Mouse (Mus musculus) splenic B cell, adult 2 months (primary cell): ENCODE measurements around the gene Rtel1.
A peak's percentile ranks its signal among the peaks of the same experiment; 100 is the strongest.

Experiments
- DNase-seq: peaks from one replicate; pipeline ENCODE4 v3.0.0-alpha.2; 2011; ENCODE audit warnings: low read depth, low spot score
- H3K27me3 ChIP-seq: 2 replicates; pipeline ENCODE4 v1.6.1; 2012; ENCODE audit warnings: mild to moderate bottlenecking, low read length, moderate library complexity, mixed read lengths; ENCODE audit not compliant: control insufficient read depth, poor library complexity, insufficient read depth, severe bottlenecking
- H3K36me3 ChIP-seq: 2 replicates; pipeline ENCODE4 v1.6.1; 2012; ENCODE audit warnings: mild to moderate bottlenecking, low read length, moderate library complexity, mixed read lengths; ENCODE audit not compliant: control insufficient read depth, poor library complexity, insufficient read depth, severe bottlenecking

The Rtel1 gene

GRCm38 (mm10) chr2:181307144-181307804 lies 12.3 kb upstream of the Rtel1 start:
- H3K27me3 ChIP-seq, result no peaks in the 10 kb centered on the region
- no peaks in the 10 kb centered on the region for H3K36me3 ChIP-seq
- peak; percentile 66 for DNase-seq

GRCm38 (mm10) chr2:181312435-181312834 lies 7.1 kb upstream of the Rtel1 start:
- no peaks in the 10 kb centered on the region for H3K27me3 ChIP-seq
- H3K36me3 ChIP-seq, result no peaks in the 10 kb centered on the region
- no peak for DNase-seq

GRCm38 (mm10) chr2:181313006-181313343 lies 6.6 kb upstream of the Rtel1 start:
- no peak for DNase-seq
- no peaks in the 10 kb centered on the region for H3K36me3 ChIP-seq

GRCm38 (mm10) chr2:181313344-181314079 lies 6.0 kb upstream of the Rtel1 start:
- no peak for DNase-seq
- Histone ChIP-seq H3K27me3 (no peaks in the 10 kb centered on the region), H3K36me3 (no peaks in the 10 kb centered on the region)

More at GRCm38 (mm10) chr2:181313006-181313343, 6.6 kb upstream of the Rtel1 start:
- H3K27me3 ChIP-seq, result no peaks in the 10 kb centered on the region

- Histone ChIP-seq H3K27me3 (no peaks in the 10 kb centered on the region), H3K36me3 (no peaks in the 10 kb centered on the region)
- DNase-seq, result no peak
Measured at GRCm38 (mm10) chr2:181314080-181314810, 5.3 kb upstream of the Rtel1 start, which contains the start of gene Stmn3. Gene Stmn3, minus strand, starts transcription at chr2:181314500.

- Histone ChIP-seq H3K36me3 (peaks cover 6% of the 10 kb centered on the region), H3K27me3 (no peaks in the 10 kb centered on the region)
- peak; percentile 10 for DNase-seq
Measured at GRCm38 (mm10) chr2:181320103-181320499, 562 bp downstream of the Rtel1 start.

- Histone ChIP-seq H3K36me3 (peaks cover 6% of the 10 kb centered on the region), H3K27me3 (no peaks in the 10 kb centered on the region)
- DNase-seq, result no peak
Measured at GRCm38 (mm10) chr2:181322136-181322535, 2.6 kb downstream of the Rtel1 start.

GRCm38 (mm10) chr2:181326098-181326497 lies 6.6 kb downstream of the Rtel1 start:
- H3K36me3 ChIP-seq, result peaks cover 13% of the 10 kb centered on the region
- H3K27me3 ChIP-seq, result no peaks in the 10 kb centered on the region
- DNase-seq, result no peak

GRCm38 (mm10) chr2:181332542-181332941 lies 13.0 kb downstream of the Rtel1 start:
- peaks cover 18% of the 10 kb centered on the region for H3K36me3 ChIP-seq
- no peaks in the 10 kb centered on the region for H3K27me3 ChIP-seq
- no peak for DNase-seq

GRCm38 (mm10) chr2:181334023-181334422 lies 14.5 kb downstream of the Rtel1 start:
- peak; percentile 85 for DNase-seq

GRCm38 (mm10) chr2:181340426-181340825 lies 20.9 kb downstream of the Rtel1 start:
- DNase-seq, result no peak

More at GRCm38 (mm10) chr2:181334023-181334422, 14.5 kb downstream of the Rtel1 start:
- Histone ChIP-seq H3K36me3 (peaks cover 12% of the 10 kb centered on the region), H3K27me3 (no peaks in the 10 kb centered on the region)

GRCm38 (mm10) chr2:181342766-181343165 lies 23.2 kb downstream of the Rtel1 start:
- Histone ChIP-seq H3K36me3 (peaks cover 8% of the 10 kb centered on the region; the same call in 1 of the 2 replicates), H3K27me3 (no peaks in the 10 kb centered on the region)
- DNase-seq, result no peak

More at GRCm38 (mm10) chr2:181340426-181340825, 20.9 kb downstream of the Rtel1 start:
- peaks cover 12% of the 10 kb centered on the region; the same call in 1 of the 2 replicates for H3K36me3 ChIP-seq
- H3K27me3 ChIP-seq, result no peaks in the 10 kb centered on the region

- H3K27me3 ChIP-seq, result no peaks in the 10 kb centered on the region
- peaks cover 2% of the 10 kb centered on the region for H3K36me3 ChIP-seq
- DNase-seq, result no peak
Measured at GRCm38 (mm10) chr2:181356780-181357179, 37.2 kb downstream of the Rtel1 start.

- Histone ChIP-seq H3K27me3 (no peaks in the 10 kb centered on the region), H3K36me3 (peaks cover 4% of the 10 kb centered on the region)
- no peak for DNase-seq
Measured at GRCm38 (mm10) chr2:181363946-181364345, 44.4 kb downstream of the Rtel1 start.

GRCm38 (mm10) chr2:181364487-181364859 lies 44.9 kb downstream of the Rtel1 start:
- DNase-seq, result no peak
- no peaks in the 10 kb centered on the region for H3K27me3 ChIP-seq
- peaks cover 4% of the 10 kb centered on the region for H3K36me3 ChIP-seq
